Mouse (Mus musculus) liver, adult 2 months (tissue): ENCODE results near the gene Csf3r. TPM values are rescaled to one million over a fixed set of nuclear protein-coding genes. Genes with fewer than 3 reads are reported as not detected.
A peak's percentile ranks its signal among the peaks of the same experiment; 100 is the strongest.

ENCODE experiments used
- DNase-seq: peaks from one replicate; pipeline ENCODE4 v3.0.0-alpha.2; 2011; ENCODE audit warnings: low read depth, low spot score; ENCODE audit errors: extremely low read depth
- H3K27ac ChIP-seq: fragments of 200-500 bp; replicated peaks from 2 replicates; pipeline ENCODE4 v1.5.1; 2012; ENCODE audit warnings: low read depth, mild to moderate bottlenecking, control low read depth, inconsistent platforms, low read length; ENCODE audit not compliant: insufficient read depth
- H3K27me3 ChIP-seq: fragments of 200-500 bp; 2 replicates; pipeline ENCODE4 v1.6.1; 2012; ENCODE audit warnings: mild to moderate bottlenecking, moderate library complexity, low read length, inconsistent platforms; ENCODE audit not compliant: control insufficient read depth, insufficient read depth
- H3K36me3 ChIP-seq: fragments of 200-500 bp; 2 replicates; pipeline ENCODE4 v1.6.1; 2012; ENCODE audit warnings: low read length, inconsistent platforms; ENCODE audit not compliant: control insufficient read depth, insufficient read depth
- H3K4me1 ChIP-seq: fragments of 200-500 bp; 2 replicates; pipeline ENCODE4 v1.6.1; 2011; ENCODE audit warnings: low read length; ENCODE audit not compliant: control insufficient read depth, insufficient read depth
- H3K4me3 ChIP-seq: fragments of 200-500 bp; 2 replicates; pipeline ENCODE4 v1.5.1; 2011; ENCODE audit warnings: low read depth, mild to moderate bottlenecking, control low read depth, low read length, moderate library complexity; ENCODE audit not compliant: insufficient read depth
- H3K79me2 ChIP-seq: fragments of 200-500 bp; 2 replicates; pipeline ENCODE4 v1.6.1; 2012; ENCODE audit warnings: inconsistent platforms, mild to moderate bottlenecking, low read length, moderate library complexity; ENCODE audit not compliant: control insufficient read depth, insufficient read depth
- H3K9ac ChIP-seq: fragments of 200-500 bp; 2 replicates; pipeline ENCODE4 v1.6.1; 2012; ENCODE audit warnings: low read depth, mild to moderate bottlenecking, control low read depth, inconsistent platforms, low read length
- CTCF ChIP-seq: fragments of 200-500 bp; IDR thresholded peaks from 2 replicates; pipeline ENCODE4 v1.5.1; 2011; ENCODE audit warnings: low read depth, low read length, control low read depth
- POLR2A ChIP-seq: fragments of 200-500 bp; IDR thresholded peaks from 2 replicates; pipeline ENCODE4 v1.6.1; 2011; ENCODE audit warnings: low read length, control low read depth; ENCODE audit not compliant: insufficient read depth; ENCODE audit errors: extremely low read depth
- WGBS: fragments of 180-500 bp; shearing (Covaris S2); methylation state at CpG from one replicate; pipeline ENCODE4 v1.1.7; 2018; 5-methylcytosine and 5-hydroxymethylcytosine counted together
- polyA plus RNA-seq: library from polyadenylated mRNA; depleted of rRNA; stranded (reverse); fragments of >200 nt; gene quantifications from 2 replicates; pipeline ENCODE4 v1.2.3, GENCODE M21; 2012
- total RNA-seq: library from RNA; depleted of rRNA; stranded (reverse); fragments of >200 nt; gene quantifications from 2 replicates; pipeline ENCODE4 v1.2.3, GENCODE M21; 2014

Csf3r gene
- total and polyA plus RNA-seq, 2 experiments: 0.37 to 2.9 TPM

- H3K79me2 ChIP-seq: no peaks in the 10 kb centered on the region
- H3K27me3 ChIP-seq: no peaks in the 10 kb centered on the region
- no peaks in the 10 kb centered on the region for H3K4me1 ChIP-seq
- WGBS: 85% methylated on average over 5 of the region's 5 CpGs
- no peak for TF ChIP-seq CTCF
- TF ChIP-seq POLR2A: no peak
- no peak for DNase-seq
- no peak overlapping the region for H3K4me3 ChIP-seq
- H3K9ac ChIP-seq: no peak overlapping the region
- H3K36me3 ChIP-seq: no peaks in the 10 kb centered on the region
- H3K27ac ChIP-seq: no peak overlapping the region
Measured at GRCm38 (mm10) chr4:126035413-126035812, 11.1 kb downstream of the Csf3r start.

GRCm38 (mm10) chr4:126046851-126047585 lies 22.7 kb downstream of the Csf3r start, which contains the start of gene Mrps15:
TSS of gene Mrps15 (plus strand) at chr4:126046925.
- H3K27me3 ChIP-seq: no peaks in the 10 kb centered on the region
- H3K27ac ChIP-seq: peak within 1 kb of the TSS; percentile 51
- peaks cover 8% of the 10 kb centered on the region; the same call in 1 of the 2 replicates for H3K36me3 ChIP-seq
- peak within 1 kb of the TSS; percentile 91 for H3K4me3 ChIP-seq
- under 1% methylated on average over 56 of the region's 56 CpGs for WGBS
- TF ChIP-seq CTCF (no peak), POLR2A (0 out of 2 replicates have a peak, but pooled peaks have one; percentile 44)
- H3K9ac ChIP-seq: peak within 1 kb of the TSS; percentile 95
- H3K4me1 ChIP-seq: peaks cover 3% of the 10 kb centered on the region
- H3K79me2 ChIP-seq: no peaks in the 10 kb centered on the region
- peak; percentile 78 for DNase-seq

- Histone ChIP-seq H3K27ac (no peak overlapping the region), H3K36me3 (peaks cover 29% of the 10 kb centered on the region), H3K4me3 (no peak overlapping the region), H3K27me3 (no peaks in the 10 kb centered on the region), H3K9ac (no peak overlapping the region), H3K4me1 (peaks cover 3% of the 10 kb centered on the region), H3K79me2 (no peaks in the 10 kb centered on the region)
- TF ChIP-seq CTCF: no peak
- no peak for TF ChIP-seq POLR2A
- DNase-seq: no peak
- WGBS: 72% methylated on average over 7 of the region's 7 CpGs
Measured at GRCm38 (mm10) chr4:126051617-126052016, 27.3 kb downstream of the Csf3r start.

- Histone ChIP-seq H3K4me3 (0 out of 2 replicates have a peak overlapping the region, but pooled peaks have one; percentile 52), H3K79me2 (no peaks in the 10 kb centered on the region), H3K27ac (no peak overlapping the region), H3K9ac (no peak overlapping the region; the same call in 1 of the 2 replicates), H3K36me3 (peaks cover 19% of the 10 kb centered on the region), H3K27me3 (no peaks in the 10 kb centered on the region), H3K4me1 (0 out of 2 replicates have a peak, but pooled peaks cover 2% of the 10 kb centered on the region)
- TF ChIP-seq CTCF: no peak
- no peak for TF ChIP-seq POLR2A
- DNase-seq: no peak
- WGBS: 17% methylated on average over 19 of the region's 19 CpGs
Measured at GRCm38 (mm10) chr4:126057207-126058133, 33.1 kb downstream of the Csf3r start.

- DNase-seq: peak; percentile 75
- H3K4me1 ChIP-seq: 0 out of 2 replicates have a peak, but pooled peaks cover 2% of the 10 kb centered on the region
- peak within 1 kb of the TSS; percentile 16; the same call in 1 of the 2 replicates for H3K9ac ChIP-seq
- no peaks in the 10 kb centered on the region for H3K27me3 ChIP-seq
- TF ChIP-seq CTCF: no peak
- no peak for TF ChIP-seq POLR2A
- H3K27ac ChIP-seq: no peak within 1 kb of the TSS
- WGBS: 2% methylated on average over 57 of the region's 57 CpGs
- H3K4me3 ChIP-seq: peak within 1 kb of the TSS; percentile 52
- peaks cover 14% of the 10 kb centered on the region for H3K36me3 ChIP-seq
- H3K79me2 ChIP-seq: no peaks in the 10 kb centered on the region
Measured at GRCm38 (mm10) chr4:126058134-126058996, 34.0 kb downstream of the Csf3r start, which contains the start of gene Oscp1. TSS of gene Oscp1 (plus strand) at chr4:126058565.
